Mouse (Mus musculus) intestine, postnatal 0 days (tissue): Measurements from ENCODE around the gene Syne1. TPM values are rescaled to one million over a fixed set of nuclear protein-coding genes. Genes with fewer than 3 reads are reported as not detected.

Experiments used
- ATAC-seq: fragments of 200-750 bp; cut with Nextera tagmentation; 2 replicates; pipeline ENCODE4 v1.8.0; 2017; ENCODE audit warnings: mild to moderate bottlenecking, moderate TSS enrichment, moderate library complexity
- H3K27ac ChIP-seq: fragments of 300-500 bp; sonication (generic); 2 replicates; pipeline ENCODE4 v1.5.1; 2014; ENCODE audit warnings: mild to moderate bottlenecking, low read depth, low read length, moderate library complexity
- H3K27me3 ChIP-seq: fragments of 300-500 bp; sonication (generic); replicated peaks from 2 replicates; pipeline ENCODE4 v1.6.1; 2014; ENCODE audit warnings: low read length, mixed read lengths; ENCODE audit not compliant: control insufficient read depth, insufficient read depth
- H3K36me3 ChIP-seq: fragments of 300-500 bp; sonication (generic); 2 replicates; pipeline ENCODE4 v1.6.1; 2014; ENCODE audit warnings: mild to moderate bottlenecking, moderate library complexity; ENCODE audit not compliant: control insufficient read depth, insufficient read depth
- H3K4me1 ChIP-seq: fragments of 300-500 bp; sonication (generic); replicated peaks from 2 replicates; pipeline ENCODE4 v1.6.1; 2014; ENCODE audit warnings: antibody characterized with exemption, low read length, mixed read lengths; ENCODE audit not compliant: control insufficient read depth, insufficient read depth
- H3K4me2 ChIP-seq: fragments of 300-500 bp; sonication (generic); replicated peaks from 2 replicates; pipeline ENCODE4 v1.6.1; 2014; ENCODE audit warnings: low read depth, mild to moderate bottlenecking, moderate library complexity
- H3K4me3 ChIP-seq: fragments of 300-500 bp; sonication (generic); 2 replicates; pipeline ENCODE4 v1.5.1; 2014; ENCODE audit warnings: low read depth, low read length
- H3K9ac ChIP-seq: fragments of 300-500 bp; sonication (generic); 2 replicates; pipeline ENCODE4 v1.6.1; 2014; ENCODE audit warnings: mild to moderate bottlenecking, low read depth, low read length
- H3K9me3 ChIP-seq: fragments of 300-500 bp; sonication (generic); 2 replicates; pipeline ENCODE4 v1.6.1; 2016; ENCODE audit warnings: mixed run types; ENCODE audit not compliant: control insufficient read depth
- CTCF ChIP-seq: sonication (generic); IDR thresholded peaks from 2 replicates; pipeline ENCODE4 v1.5.1; 2016; ENCODE audit warnings: low read depth, mild to moderate bottlenecking, control low read depth, antibody characterized with exemption, moderate library complexity
- WGBS: fragments of 180-500 bp; shearing (Covaris S2); extraction: QIAGEN DNeasy Blood & Tissue Kit; methylation state at CpG from one replicate; pipeline ENCODE4 v1.1.7; 2014; 5-methylcytosine and 5-hydroxymethylcytosine counted together
- polyA plus RNA-seq: library from polyadenylated mRNA; unstranded; fragments of >200 nt; fragmentation: Nextera tagmentation; extraction: Ambion mirVana; gene quantifications from 2 replicates; pipeline ENCODE4 v1.2.1, GENCODE M21; 2015

The Syne1 gene
- polyA plus RNA-seq, 1 experiment from 2014 or later, result 4.3 TPM

DNA sequence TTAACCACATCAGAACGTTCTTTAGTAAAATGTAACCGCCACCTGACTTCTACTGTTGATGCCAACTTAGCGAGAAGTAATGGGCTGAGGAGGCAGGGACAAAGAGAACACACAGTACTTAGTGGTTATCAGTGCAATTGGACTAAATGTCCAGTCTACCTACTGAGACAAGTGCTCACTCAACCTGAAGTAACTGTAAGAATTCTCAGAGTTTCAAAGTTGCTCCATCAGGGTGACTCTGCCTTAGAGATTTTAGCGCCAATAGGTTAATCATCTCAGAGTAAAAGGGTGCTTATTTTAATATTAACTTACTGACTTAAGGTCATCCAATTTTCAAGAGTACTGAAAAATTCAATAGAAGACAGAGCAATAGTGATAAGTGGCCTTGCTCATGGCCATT lies 525.4 kb downstream of the Syne1 start:
- H3K27me3 ChIP-seq, result no peaks in the 10 kb centered on the region
- H3K4me2 ChIP-seq, result no peak overlapping the region
- H3K36me3 ChIP-seq, result 0 out of 2 replicates have a peak, but pooled peaks cover 3% of the 10 kb centered on the region
- H3K4me1 ChIP-seq, result no peaks in the 10 kb centered on the region
- no peak overlapping the region for H3K9ac ChIP-seq
- ATAC-seq, result no peak
- 95% methylated on average over 4 of the region's 4 CpGs for WGBS
- H3K27ac ChIP-seq, result no peak overlapping the region
- TF ChIP-seq CTCF, result no peak
- no peaks in the 10 kb centered on the region for H3K9me3 ChIP-seq
- H3K4me3 ChIP-seq, result no peak overlapping the region

DNA sequence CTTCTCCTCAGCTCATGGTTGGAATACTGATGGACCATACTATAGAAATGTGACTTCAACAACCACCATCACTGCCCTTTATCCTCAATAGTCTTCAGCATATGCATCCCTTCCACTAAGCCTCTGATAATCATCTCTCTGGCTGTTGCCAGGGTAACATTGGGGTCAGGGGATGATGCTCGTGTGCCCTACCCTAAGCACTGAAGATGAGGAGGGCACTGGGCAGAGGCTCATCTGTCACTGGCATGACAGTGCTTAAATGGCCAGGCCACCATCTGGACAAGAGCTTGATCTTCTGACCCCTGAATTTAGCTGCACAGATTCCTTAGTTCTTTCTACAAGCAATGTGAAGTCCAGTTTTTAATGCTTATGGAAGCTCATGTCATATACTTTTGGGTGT lies 534.1 kb downstream of the Syne1 start:
- no peaks in the 10 kb centered on the region for H3K9me3 ChIP-seq
- no peak for TF ChIP-seq CTCF
- H3K36me3 ChIP-seq, result 0 out of 2 replicates have a peak, but pooled peaks cover 3% of the 10 kb centered on the region
- H3K4me1 ChIP-seq, result no peaks in the 10 kb centered on the region
- no peak overlapping the region for H3K27ac ChIP-seq
- no peak for ATAC-seq
- H3K27me3 ChIP-seq, result no peaks in the 10 kb centered on the region
- H3K9ac ChIP-seq, result no peak overlapping the region
- WGBS, result 59% methylated on average over 1 of the region's 1 CpGs
- H3K4me3 ChIP-seq, result no peak overlapping the region
- H3K4me2 ChIP-seq, result no peak overlapping the region

DNA sequence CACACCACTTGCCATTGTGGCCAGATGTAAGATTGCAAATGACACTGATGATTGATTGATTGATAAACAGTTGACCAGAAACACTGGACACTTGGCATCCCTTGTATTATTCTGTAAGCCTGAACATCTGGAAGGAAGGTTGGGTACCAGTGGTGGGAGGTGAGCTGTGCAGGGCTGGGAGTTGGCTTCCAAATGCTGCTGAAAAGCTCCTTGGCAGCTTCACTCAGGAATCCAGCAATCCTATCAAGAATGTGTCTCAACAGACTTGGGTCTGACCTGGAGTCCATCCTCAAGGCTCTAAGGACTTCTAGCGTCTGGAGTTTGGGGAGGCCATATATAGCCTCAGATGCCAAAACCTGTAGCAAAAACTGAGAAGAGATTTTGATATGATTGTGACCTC lies 536.3 kb downstream of the Syne1 start:
- Histone ChIP-seq H3K27me3 (no peaks in the 10 kb centered on the region), H3K9ac (no peak overlapping the region), H3K4me1 (no peaks in the 10 kb centered on the region), H3K4me2 (no peak overlapping the region), H3K36me3 (no peaks in the 10 kb centered on the region), H3K9me3 (no peaks in the 10 kb centered on the region), H3K27ac (no peak overlapping the region), H3K4me3 (no peak overlapping the region)
- no peak for TF ChIP-seq CTCF
- 90% methylated on average over 1 of the region's 1 CpGs for WGBS
- ATAC-seq, result no peak

DNA sequence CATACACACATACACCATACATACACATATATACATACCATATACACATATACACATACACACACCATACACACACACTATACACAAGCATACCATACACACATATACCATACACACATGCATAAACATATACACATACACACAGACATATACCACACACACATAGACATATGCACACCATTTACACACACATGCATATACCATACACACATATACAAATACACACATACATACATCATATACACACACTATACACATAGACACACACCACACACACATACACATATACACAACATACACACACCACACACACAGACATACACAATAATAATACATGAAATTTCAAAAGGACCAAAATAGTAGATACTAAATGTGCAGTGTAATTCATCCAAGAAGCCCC lies 539.3 kb downstream of the Syne1 start:
- ATAC-seq, result no peak
- Histone ChIP-seq H3K4me2 (no peak overlapping the region), H3K27me3 (no peaks in the 10 kb centered on the region), H3K4me1 (no peaks in the 10 kb centered on the region), H3K27ac (no peak overlapping the region), H3K9me3 (no peaks in the 10 kb centered on the region), H3K4me3 (no peak overlapping the region), H3K9ac (no peak overlapping the region), H3K36me3 (no peaks in the 10 kb centered on the region)
- TF ChIP-seq CTCF, result no peak

DNA sequence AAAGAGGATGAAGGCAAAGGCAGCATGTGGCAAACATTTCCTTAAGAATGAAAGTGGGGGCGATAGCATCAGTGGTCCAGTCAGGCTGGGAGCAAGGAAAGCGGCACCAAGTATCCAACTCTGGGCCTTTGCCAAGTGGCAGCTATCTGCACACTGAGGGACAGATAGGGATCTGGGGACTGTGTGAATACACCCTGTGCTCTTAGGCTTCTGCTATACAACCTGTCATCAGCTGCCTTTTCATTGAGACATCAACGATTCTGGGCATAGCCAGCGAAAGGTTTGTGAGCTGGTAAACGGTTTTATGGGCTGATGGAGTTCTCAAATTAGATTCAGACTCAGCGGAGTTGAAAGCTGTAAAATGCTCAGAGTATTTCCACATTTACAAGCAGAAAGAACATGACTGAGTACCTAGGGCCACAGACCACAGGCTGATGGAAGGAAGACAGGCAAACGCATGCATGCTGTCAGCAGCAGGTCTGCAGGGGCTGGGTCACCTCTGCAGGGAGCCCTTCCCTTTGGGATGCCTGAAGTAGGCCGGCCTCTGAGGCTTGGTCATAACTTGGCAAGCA lies 542.4 kb downstream of the Syne1 start:
- no peak for TF ChIP-seq CTCF
- 79% methylated on average over 8 of the region's 8 CpGs for WGBS

DNA sequence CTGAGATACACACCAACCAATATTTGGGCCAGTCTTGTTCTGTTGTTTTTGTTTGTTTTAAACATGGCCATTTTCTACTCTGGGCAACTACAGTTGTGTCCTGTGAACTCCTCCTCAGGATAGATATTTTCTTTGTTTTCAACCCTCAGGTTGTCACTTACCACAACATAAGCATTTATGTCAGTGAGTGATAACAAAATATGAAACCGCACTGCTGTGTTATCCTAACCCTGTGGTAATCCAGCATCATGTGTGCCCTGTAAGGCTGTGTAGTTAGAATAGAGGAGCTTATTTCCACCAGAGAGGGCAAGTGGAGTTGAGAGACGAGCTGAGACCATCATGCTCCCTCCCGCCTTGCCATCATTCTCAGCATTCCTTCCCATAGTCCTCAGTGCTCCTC lies 554.7 kb downstream of the Syne1 start:
- Histone ChIP-seq H3K27me3 (no peaks in the 10 kb centered on the region), H3K27ac (no peak overlapping the region), H3K9me3 (no peaks in the 10 kb centered on the region), H3K9ac (no peak overlapping the region), H3K4me3 (no peak overlapping the region), H3K4me1 (no peaks in the 10 kb centered on the region), H3K36me3 (no peaks in the 10 kb centered on the region), H3K4me2 (no peak overlapping the region)
- no peak for TF ChIP-seq CTCF
- ATAC-seq, result no peak
- 81% methylated on average over 3 of the region's 3 CpGs for WGBS

More for the DNA sequence above, 542.4 kb downstream of the Syne1 start:
- H3K4me1 ChIP-seq, result no peaks in the 10 kb centered on the region
- no peak overlapping the region for H3K27ac ChIP-seq
- ATAC-seq, result no peak
- no peaks in the 10 kb centered on the region for H3K36me3 ChIP-seq
- H3K9ac ChIP-seq, result no peak overlapping the region
- H3K9me3 ChIP-seq, result no peaks in the 10 kb centered on the region
- no peaks in the 10 kb centered on the region for H3K27me3 ChIP-seq
- no peak overlapping the region for H3K4me3 ChIP-seq
- H3K4me2 ChIP-seq, result no peak overlapping the region

DNA sequence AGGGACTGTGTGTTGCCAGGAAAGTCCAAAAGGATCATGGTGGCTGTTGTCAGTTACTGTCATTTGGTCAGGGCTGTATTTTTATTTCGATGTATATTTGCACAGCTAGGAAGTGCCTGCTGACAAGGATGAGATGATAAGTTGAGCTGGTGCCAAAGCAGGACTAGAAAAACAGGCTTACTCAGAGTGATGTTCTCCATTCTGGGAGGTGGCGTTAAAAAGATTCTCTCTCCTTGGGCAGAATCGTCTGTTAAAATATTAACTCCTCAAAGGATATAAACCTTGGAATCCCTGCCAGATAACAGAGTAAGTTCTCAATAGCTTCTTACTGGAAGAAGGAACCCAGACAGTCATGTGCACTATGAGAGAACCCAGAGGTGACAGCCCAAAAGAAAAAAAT lies 557.5 kb downstream of the Syne1 start:
- Histone ChIP-seq H3K4me1 (no peaks in the 10 kb centered on the region), H3K4me3 (no peak overlapping the region), H3K4me2 (no peak overlapping the region), H3K36me3 (no peaks in the 10 kb centered on the region), H3K9me3 (no peaks in the 10 kb centered on the region), H3K27ac (no peak overlapping the region), H3K9ac (no peak overlapping the region), H3K27me3 (no peaks in the 10 kb centered on the region)
- no peak for ATAC-seq
- TF ChIP-seq CTCF, result no peak
- WGBS, result 31% methylated on average over 3 of the region's 3 CpGs
